Mouse (Mus musculus) cerebellum, postnatal 25 days (tissue): ENCODE data around the gene Tspear.
A peak's percentile ranks its signal among the peaks of the same experiment; 100 is the strongest.

Experiments used
- DNase-seq, 2 experiments: peaks; one replicate each; pipeline ENCODE4 v3.0.0; 2021; ENCODE audit warnings: mixed read lengths in 2 of 2

The Tspear gene

DNA sequence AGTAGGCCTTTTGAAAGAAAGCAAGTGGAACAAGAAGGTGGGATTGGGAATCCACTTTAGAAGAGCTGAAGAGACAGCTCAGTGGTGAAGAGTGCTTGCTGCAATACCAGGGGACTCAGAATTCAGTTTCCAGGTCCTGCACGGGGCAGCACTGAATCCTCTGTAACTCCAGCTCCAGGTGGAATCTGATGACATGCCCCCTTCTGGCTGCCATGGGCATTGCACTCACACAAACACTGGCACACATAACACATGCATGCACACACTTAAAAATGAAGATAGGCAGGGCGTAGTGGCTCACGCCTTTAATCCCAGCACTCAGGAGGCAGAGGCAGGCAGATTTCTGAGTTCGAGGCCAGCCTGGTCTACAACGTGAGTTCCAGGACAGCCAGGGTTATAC, 196.2 kb downstream of the Tspear start:
- no peak for DNase-seq

DNA sequence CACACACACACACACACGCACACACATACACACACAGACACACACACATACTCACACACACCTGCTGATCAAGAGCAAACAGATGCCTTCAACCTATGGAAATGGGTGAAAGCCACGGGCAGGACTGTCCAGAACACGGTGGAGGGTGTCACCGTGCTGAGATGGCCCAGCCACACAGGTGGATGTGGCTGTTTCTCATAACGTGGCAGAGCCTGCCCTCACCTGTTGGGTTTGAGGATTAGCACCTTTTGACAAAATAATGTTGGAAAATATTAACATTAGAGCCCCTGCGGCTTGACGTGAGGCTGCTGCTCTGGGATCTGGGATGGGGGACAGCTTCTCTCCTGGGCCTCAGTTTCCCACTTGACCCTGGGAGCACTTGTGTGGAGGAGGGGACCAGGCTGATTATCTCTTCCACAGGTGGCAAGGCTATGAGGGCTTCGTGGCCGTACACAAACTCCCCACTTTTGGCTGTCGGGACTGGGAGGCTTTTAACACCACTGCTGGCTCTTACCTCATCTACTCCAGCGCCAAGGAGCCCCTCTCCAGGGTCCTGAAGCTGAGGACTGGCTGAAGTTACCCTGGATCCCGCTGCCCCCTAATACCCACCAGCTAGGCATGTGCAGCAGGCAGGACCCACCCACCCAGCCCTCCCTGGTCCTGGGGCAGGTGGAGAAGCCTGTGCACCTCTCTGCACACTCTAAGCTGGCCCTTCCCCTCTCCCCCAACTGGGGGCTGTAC, 199.8 kb downstream of the Tspear start:
- peak in 1 of 2 experiments; percentile 36 for DNase-seq

DNA sequence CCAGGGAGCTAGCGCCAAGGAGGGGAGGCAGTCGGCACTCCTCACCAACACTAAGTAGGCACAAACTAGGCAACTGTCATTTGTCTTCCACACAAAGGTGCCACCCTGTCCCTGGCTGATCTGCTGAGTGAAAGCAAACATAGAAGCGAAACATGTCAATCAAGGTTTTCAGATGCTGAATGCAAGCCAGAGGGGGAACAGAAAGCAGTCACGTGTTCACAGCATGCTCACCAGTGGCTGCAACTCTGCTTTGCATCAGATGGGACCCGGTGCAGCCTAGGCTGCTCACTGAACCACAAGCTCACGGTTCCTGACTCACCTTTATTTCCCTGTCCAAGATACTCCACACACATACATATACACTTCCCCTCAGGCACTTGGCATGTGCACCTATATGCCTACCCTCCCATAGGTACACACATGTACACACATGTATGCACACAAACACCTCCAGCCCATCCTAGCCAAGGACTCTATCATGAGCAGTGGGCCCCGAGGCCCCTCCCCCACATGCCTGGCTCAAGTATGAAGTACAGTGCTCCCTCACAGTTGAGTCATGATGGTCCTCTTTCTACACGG, 204.7 kb downstream of the Tspear start:
- no peak for DNase-seq

DNA sequence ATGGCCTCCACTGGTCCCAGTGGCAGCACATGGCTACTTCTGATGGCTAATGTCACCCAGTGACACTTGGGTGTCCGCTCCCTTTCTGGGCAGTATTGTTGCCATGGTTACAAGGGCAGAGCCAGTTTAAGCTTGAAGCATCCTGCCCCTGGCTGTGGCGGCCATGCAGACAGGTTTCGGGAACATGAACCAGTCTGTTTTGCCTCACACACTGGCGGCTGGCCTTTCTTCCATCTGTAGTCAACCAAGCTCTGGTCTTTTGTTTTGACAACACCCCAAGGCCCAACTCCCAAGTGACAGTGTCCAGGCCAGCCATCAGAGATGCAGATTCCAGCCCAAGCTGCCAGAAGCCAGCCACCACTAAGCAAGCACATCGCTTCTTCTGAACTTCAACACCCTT, 209.2 kb downstream of the Tspear start:
- DNase-seq = no peak

DNA sequence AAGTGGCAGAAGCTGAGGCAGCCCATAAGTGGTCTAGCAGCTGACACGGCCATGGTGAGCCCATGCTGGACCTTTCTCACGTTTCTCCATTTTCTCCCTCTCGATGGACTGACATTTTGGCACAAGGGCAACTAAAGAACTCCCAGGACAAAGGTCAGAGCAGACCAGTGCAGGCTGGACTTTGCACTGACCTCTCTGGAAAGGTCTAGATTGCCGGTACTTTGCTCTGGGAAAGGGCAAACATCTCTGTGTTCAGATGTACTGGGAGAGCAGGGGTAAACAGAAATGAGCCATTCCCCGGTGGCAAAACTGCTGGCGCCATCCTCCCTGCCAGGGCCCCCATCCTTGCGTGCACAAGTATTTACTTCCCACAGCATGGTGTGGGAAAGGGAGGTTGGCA, 213.8 kb downstream of the Tspear start:
- DNase-seq = no peak

DNA sequence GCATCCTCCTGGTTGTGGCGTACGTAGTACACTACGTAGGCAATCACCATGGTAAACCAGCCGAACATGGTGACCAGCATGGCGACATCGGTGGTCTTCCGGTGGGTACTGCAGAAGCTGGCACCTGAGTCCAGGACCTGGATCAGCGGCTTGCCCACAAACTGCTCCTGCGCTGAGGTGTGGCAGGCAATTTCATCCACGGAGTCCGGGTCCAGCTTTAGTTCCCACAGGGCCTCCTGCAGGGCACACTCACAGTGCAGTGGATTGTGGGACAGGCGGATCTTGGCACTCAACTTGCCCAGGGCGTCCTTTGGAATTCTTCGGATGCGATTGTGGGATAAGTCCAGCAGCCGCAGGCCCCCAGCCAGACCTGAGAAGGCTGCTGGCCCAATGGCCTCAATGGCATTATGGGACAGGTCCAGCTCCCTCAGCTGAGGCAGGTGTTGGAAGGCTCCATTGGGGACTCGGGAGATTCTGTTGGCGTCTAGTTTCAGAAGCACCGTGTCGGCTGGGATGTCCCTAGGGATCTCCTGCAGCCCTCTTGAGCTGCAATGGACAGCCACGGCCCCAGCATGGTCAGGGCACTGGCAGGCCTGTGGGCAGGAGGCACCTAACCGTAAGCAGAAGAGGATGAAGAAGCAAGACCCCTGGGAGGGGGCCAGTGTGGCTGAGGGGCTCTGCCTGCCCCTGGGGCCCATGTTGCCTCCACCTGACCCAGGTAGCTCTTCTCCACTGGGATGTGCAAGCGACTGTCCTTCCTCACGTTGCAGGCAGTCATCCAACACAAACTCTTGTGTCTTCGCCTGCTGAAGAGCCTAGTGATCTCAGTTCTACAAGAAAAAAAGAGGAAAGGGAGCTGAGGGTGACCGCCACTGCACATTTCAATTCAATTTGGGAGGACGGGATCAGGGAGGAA, 214.8 kb downstream of the Tspear start:
- DNase-seq = no peak

DNA sequence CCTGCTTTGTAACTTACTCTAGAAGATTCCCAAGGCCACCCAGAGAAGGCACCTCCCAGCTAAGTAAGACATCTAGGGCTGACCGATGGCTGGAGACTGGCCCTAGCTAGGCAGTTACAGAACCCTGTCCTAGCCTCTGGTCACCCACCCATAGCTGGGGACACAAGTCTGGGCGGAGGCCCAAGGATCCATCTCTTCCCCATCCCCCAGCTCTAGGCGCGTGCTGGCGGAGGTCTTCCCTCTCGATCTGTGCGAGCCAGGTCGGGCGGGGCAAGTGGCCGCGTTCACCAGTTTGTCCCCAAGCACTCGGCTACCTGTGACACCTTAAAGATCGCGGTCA, 215.5 kb downstream of the Tspear start:
- no peak for DNase-seq

DNA sequence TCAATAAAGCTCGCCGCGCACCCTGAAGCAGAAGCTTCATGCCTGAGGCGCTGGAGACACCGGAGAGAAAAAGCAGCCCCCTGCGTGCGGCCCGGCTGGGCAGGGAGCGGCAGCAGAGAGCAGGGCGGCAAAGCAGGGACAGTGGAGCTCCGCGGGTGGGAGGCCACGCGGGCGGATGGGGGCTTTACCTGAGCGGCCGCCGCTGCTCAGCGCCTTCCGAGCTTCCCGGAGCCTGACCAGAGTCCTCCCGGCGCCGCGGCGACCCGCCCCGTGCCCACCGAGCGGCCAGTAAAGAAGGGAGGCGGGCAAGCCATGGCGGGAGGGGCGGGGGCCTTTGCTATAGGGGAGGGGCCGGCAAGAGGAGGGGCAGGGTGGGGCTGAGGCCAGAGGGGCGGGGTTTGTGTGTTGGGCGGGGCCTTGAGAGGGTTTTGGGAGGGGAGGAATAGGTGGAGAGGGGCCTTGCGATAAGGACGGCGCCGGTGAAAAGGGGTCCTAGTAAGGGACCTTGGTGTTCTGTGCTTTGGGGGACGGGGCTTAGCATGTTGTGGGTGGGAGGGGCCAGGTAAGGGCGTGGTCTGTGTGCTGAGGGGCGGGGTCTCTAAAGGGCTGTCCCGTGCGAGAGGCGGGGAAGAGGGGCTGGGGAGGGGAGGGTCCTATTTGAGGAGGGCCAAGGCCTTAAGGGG, 216.0 kb downstream of the Tspear start, which contains the start of gene Lrrc3:
Gene Lrrc3, minus strand, starts transcription at position 326 of the 683 bp plus-strand sequence.
- peak; percentile 74 to 82 for DNase-seq

DNA sequence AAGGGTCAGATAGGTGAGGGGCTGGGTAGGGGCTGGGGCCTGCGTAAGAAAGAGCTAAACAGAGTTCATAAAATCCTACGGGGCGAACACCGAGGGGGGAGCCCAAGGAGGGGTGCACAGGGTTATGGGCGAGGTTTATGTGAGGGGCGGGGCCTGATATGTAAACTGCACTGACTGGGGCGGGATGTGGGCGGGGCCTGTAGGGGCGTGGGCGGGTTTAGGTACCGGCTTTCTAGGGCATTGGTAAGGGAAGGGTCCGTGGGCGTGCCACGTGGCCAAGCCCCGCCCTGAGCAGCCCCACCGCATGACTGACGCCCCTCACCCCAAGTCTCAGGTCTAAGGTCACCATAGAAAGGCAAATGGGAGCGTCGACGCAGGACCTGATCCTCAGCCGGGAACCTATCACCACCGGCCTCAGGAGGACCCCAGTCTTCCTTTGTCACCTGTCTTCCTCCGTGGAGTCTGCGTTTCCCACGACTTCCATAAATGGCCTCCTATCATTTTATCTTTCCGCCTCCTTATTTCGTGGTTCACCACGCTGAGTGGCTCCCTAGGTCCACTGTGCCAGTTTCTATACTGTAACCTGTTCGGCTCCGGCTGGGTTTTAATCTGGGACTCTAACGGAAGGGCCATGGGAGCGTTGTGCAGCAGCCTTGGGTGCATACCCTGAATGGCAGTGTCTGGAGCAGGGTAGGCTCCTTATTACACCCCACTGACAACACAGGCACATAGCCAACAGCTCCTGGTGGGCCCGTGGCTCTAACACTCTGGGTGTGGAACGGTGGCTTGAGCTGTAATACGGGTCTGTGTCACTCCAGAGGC, 216.7 kb downstream of the Tspear start:
- peak; percentile 67 to 80 for DNase-seq

DNA sequence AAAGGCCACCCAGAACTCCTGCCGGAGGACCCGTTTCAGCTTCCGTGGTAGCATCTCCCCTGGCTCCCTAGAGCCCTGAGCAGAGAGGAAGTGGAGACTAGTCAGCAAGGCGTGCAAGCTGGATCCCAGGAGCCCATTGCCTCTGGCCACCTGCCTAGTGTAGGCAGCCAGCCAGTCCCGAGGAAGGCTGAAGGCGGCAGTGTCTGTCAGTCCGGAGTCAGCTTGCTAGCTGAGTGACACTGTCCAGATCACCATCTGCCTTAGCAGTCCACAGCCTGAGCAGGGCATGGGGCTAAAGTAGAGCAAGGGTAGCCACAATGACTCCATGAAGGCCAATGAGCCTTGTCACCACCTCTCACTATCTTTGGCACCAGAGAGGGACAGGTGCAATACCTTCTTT, 226.2 kb downstream of the Tspear start:
- DNase-seq = peak; percentile 45 to 54

DNA sequence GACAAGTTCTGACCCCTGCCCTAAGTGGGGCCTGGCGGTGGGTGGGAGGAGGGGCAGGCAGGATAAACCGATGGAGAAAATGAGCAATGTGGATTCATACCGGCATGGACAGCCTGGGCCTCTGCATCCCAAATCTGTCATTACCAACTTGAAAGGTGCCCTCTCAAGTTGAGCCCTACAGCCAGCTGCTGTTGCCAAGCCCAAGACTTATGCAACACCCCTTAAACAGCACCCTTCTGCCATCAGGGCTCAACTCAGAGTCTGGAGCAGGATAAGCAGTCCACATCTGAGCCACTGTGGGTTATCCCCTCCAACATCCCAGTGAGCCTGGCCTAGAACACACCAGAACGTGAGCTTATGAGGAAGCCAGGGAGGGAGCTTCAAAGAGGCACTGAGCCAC, 226.9 kb downstream of the Tspear start:
- DNase-seq = no peak

DNA sequence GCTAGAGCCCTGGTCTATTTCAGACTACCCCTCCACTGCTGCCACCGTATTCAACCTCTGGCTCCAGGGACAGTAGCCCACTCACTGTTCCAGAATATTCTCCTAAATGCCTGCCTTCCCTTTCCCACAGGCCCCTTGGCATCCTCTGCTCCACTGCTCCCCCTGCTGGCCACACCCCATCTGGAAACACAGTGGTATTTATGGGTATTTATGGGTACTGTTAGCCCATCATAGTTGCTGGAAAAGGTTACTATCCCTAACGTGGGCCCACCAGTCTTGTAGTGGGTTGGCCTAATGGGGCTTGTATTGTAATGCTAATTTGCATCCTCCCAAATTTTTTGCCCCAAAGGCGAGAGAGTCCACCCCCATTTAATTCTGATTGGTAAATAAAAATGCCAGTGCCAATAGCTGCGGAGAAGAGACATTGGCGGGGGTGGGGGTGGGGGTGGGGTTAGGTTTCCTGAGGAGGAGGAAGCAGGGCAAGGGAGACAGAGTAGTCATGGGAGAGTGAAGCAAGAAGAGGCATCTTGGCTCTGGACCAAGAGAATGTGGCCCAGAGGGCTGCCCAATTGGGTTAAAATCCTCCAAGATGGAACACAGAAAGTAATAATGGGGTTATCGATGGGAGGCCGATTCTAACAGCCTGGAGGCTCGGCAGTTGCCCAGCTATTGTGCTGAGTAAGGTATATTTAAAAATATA, 230.4 kb downstream of the Tspear start:
- DNase-seq = peak; percentile 52 to 77

DNA sequence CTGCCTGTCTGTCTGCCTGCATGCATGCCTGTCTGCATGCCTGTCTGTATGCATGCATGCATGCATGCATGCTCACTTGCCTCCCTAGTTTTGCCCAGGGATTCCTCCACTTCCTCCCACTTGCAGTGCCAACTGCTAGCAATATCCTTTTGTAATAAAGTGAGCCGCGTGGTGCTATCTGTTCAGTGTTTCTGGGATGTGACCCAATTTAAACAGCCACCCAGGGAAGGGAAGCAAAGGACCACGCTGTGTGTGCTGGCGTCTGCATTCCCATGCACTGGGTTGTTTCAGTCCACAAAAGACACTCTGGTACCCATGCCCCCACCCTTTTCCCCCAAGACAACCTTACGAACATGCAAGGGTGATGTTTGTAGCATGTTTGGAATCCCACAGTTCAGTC, 234.6 kb downstream of the Tspear start:
- DNase-seq = no peak

DNA sequence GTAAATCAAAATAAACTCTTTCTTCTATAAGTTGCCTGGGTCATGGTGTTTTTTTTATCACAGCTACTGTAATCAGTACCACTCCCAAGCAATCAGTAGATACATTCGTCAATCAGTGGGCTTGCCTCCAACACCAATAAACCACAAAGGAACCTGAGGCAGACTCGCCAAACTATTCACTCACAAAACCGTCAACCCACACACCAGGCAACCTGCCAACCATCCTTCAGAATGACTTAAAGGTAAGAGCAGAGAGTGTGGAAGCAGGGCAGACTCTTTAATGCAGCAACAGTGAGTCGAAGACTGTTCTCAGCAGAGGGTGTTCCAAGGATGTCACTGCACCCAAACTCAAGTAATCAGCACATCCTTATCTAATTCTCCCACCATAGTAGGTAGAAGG, 236.3 kb downstream of the Tspear start:
- DNase-seq = no peak

DNA sequence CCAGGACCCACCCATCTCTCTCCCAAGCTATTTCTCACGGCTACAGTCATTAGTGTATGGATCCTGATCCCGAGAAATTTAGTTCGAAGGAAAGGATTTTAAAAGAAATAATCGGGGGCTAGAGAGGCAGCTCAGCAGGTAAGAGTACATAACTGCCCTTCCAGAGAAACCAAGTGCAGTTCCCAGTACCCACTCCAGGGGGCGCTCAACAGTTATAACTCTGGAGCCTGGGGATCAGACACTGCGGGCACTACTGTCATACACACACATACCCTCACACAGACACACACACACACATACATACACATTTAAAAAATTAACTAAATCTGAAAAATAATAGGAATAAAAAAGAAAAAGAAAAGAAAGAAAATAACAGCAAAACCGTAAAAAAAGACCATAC, 239.8 kb downstream of the Tspear start:
- DNase-seq = peak; percentile 55 to 74

DNA sequence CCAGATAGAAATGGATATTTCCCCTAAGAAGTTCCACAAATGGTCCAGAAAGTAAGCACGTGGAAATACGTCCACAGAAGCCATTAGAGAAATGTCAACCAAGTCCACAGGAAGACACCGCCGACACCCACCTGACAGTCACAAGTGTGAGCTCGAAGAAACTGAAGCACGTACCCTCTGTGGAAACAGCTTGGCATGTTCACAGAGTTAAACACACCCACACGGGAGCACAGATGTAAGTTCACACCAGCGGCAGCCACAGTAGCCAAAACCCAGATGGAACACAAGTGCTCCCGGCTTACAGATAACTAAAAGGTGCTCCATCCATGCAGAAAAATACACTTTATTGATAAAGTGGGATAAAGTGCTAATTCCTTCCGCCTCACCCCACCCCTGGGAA, 241.0 kb downstream of the Tspear start:
- no peak for DNase-seq
